Mouse (Mus musculus): Measurements from ENCODE around the gene Hp.

The Hp gene

DNA sequence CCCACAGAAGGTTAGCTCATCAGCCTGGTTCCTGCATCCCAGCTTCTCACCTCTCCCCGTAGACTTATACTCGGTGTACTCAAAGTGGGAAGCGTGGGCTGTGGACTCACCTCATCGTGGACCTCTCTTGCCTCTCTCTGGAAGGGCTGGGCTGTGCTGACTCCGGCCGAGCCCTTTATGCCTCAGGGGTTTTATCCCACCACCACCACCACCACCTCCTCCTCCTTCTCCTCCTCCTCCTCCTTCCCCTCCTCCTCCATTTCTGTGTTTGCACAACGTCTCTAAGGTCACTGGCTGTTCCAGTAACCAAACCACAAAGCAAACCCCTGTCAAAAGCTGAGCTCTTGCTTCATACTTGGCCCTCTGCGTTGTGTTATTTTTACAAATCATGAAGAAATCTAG, at the start of gene Hp:
Gene Hp (minus strand): TSS at position 273 of the 402 bp plus-strand sequence.
- no peak for DNase-seq (ENCODE audit: low spot score)

DNA sequence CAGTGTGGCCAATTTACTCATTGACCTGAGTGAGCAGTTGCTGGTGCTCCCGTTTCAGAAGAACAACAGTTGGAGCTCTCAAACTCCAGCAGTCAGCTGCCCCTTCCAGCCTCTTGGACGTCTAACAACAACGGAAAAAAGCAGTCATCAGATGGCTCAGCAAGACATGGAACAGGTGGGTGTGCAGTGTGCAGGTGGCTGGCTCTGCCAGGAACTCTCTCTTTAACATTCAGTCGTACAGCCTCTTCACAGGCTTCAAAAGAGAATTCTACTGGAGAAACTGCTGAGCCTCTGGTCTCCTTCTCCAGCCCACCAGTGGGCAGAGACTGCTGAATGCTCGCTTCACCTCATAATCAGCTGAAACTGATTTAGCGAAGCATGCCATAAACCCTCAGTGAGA, 49.7 kb upstream of the Hp start:
- DNase-seq (ENCODE audit: low spot score), result no peak

DNA sequence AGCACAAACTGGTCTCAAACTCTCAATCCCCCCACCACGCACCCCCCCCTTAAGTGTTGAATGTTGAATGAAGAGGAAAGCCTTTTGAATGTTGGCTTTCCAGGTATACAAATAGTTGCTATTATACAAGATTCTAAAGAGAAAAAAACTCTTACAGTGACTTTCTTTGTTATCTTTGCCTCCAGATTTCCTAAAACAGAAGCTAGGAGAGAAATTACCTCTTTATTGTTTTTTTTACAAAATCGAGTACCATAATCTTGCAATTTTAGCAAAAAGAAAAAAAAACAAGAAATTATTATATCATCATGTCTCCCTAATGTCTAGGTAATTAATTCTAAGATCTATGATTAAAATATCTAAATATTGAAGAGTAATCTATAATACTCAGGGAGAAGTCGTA, 36.6 kb upstream of the Hp start:
- DNase-seq (ENCODE audit: low spot score), result no peak

DNA sequence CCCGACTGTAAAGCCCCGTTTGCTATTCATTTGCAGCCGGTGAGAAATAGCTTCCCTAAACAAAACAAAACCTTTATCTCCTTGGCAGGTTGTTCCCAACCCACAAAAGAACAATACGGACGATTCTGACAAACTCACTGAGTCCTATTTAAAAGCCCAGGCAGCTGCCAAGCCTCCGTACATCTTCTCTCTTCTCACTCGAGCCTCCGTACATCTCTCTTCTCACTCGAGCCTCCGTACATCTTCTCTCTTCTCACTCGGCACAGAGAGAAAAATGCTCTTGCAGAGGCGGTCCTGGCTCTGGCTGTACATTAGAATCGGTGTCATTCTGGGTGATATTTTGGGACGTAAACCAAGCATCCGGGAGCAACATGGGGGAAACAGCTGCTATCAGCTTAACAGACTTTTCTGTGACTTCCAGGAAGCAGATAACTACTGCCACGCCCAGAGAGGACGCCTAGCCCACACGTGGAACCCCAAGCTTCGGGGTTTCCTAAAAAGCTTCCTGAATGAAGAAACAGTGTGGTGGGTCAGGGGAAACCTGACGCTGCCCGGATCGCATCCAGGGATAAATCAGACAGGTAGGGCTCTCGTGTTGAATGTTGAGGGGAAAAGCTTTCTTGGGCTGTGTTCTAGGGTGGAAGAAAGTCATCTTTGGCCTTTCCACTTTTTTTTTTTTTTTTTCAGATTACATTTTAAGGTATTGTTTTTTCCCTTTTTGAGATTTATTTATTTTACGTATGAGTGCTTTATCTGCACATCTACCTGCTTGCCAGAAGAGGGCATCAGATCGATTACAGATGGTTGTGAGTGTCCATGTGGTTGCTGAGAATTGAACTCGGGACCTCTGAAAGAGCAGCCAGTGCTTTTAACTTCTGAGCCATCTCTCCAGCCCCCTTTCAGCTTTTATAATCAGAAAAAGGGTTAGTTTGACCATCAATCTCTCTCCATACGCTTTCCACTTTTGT, 35.6 kb upstream of the Hp start, which contains the start of gene Pkd1l3:
Gene Pkd1l3 (plus strand): TSS at position 275 of the 968 bp plus-strand sequence.
- DNase-seq (ENCODE audit: low spot score), result no peak

DNA sequence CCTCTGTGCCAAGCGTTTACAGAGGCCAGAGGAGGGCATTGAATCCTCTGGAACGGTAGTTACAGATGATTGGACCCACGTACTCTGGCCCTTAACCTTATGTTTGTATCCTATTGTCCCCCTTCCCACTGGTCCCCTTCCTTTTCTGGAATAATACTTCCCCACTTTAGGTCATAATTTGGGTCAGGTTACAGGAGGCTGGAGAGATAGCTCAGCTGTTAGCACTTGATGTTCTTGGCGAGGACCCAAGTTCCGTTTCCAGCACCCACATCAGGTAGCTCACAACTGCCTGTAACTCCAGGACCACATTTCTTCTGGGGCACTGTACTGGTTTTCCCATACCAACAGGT, 30.2 kb upstream of the Hp start:
- no peak for DNase-seq (ENCODE audit: low spot score)

DNA sequence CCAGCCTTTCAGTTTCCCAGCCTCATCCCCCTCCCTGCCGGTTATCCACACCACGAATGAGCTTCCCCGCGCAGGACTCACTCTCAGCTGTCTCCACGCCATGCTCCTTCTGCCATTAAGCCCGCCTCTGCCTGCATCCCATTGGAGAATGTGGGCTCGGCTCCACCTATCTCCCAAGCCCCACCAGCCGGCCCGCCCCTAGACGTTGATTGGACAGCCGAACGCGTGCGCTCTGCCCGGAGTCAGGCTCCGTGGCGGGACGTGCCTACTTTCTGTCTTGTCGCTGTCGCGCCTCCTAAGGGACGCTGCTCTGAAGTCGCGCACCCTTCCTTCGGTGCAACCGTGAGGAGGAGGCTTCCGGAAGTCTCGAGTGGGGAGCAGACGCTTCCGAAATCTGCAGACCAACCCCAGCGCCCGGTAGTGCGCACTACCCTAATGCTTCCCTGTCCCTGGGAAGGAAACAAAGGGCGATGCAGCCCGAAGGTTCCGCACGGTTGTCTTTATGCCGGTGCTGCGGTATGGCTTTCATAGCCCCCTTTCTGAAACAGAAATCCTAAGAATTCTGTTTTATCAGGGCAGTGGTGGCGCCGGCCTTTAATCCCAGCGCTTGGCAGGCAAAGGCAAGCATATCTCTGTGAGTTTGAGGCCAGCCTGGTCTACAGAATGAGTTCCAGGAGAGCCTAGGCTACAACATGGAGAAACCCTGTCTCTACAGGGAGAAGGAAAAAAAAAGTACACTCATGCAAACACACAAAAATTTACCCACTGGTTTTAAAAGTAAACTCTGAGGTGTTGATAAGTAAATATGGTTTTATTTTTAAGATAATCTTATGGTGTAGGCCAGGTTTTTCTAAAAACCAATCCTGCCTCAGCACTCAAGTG, 29.5 kb upstream of the Hp start, which contains the start of gene Dhodh:
Gene Dhodh (minus strand): TSS at position 403 of the 882 bp plus-strand sequence.
- peak; percentile 98 for DNase-seq (ENCODE audit: low spot score)

DNA sequence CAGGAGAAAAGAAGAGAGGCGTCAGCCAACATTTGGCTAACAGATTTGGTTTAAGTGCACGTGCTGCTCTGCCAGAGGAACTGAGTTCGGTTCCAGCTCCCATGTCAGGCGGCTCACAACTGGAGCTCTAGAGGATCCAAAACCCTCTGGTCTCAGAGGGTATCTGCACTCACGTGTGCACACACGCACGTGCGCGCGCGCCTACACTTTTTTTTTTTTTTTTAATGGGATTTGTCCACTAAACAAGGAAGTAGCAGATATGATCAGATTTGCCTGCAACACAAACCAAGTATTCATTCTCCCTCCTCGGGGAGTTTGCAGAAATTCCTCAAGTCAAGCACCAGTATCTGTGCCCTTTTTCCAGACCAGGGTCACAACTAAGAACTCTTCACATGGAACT, 28.7 kb upstream of the Hp start:
- peak; percentile 36 for DNase-seq (ENCODE audit: low spot score)

DNA sequence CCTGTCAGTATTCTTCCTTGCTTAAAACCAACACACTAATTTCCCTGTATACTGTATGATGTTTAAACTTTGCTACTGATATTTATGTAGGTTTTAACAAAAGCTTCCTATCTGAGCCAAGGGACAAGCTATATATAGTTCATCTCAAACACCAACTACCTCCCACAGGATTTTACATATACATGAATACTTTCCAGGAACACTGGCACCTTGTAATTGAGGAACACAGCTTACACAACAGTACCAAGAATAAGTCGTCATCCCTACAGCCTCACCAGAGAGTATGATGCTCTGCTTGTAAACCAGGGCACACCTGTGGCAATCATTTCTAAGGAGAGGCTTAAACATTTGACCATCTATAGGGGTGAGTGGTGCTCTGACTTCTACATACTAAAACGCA, 27.8 kb upstream of the Hp start:
- DNase-seq (ENCODE audit: low spot score), result no peak

DNA sequence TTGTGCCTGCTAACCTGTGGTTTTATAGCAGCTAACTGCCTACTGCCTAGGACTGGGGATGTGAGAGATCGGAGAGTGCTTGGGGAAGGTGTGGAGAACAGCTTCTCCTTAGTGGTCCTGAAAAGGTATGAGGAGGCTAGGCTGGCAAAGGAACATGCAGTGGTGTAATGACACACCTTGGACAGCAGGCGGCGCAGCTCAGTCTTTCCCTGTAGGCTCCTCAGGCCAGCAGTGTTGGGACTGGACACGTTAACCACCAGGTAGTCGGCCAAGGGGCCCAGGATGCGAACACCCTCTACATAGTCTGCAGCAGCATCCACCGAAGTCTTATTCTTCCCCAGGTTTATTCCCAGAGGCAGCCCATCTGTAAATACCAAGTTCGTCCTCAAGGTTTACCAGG, 16.9 kb upstream of the Hp start:
- peak; percentile 73 for DNase-seq (ENCODE audit: low spot score)

DNA sequence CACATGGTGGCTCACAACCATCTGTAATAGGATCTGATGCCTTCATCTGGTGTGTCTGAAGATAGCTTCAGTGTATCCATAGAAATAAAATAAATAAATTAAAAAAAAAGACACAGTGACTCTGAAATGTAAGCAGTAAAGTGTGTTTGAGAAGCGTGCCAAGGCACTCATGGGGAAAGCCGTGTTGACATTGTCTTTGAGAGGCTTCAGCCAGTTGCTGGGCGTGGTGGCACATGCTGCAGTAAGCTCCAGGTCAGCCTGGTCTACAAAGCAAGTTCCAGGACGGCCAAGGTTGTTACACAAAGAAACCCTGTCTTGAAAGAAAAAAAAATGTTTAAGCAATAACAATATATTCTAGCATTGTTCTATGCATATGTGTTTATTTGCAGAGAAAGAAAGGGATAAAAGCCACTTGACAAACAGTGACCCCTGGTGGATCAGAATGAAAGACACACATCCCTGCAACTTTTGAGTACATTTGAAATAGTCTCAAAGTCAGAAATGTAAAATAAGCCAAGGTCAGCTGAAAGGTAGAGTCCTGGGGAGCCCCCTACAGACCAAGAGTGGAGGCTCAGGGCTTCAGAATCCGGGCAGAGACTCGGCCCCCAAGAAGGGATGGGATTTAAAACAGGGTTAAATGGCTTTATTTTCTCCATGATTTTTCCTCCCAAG, 14.3 kb upstream of the Hp start:
- DNase-seq (ENCODE audit: low spot score), result peak; percentile 43

DNA sequence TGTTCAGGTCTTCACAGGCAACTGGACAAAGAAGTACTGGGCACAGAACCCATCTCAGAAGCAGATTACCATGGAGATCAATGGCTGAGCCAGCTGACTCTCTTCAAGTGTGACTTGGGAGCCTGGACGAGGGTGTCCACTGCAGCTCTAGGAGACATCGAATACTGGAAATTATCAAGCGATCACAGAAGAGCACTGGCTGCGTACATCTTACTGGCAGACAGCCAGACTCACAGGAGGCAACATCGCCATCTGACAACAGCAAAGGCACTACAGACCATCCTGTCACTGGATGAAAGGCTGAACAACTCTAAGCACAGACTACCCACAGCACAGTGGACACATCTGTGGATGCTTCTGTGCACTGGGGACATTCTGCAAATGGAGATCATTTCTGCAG, 13.2 kb upstream of the Hp start:
- no peak for DNase-seq (ENCODE audit: low spot score)

DNA sequence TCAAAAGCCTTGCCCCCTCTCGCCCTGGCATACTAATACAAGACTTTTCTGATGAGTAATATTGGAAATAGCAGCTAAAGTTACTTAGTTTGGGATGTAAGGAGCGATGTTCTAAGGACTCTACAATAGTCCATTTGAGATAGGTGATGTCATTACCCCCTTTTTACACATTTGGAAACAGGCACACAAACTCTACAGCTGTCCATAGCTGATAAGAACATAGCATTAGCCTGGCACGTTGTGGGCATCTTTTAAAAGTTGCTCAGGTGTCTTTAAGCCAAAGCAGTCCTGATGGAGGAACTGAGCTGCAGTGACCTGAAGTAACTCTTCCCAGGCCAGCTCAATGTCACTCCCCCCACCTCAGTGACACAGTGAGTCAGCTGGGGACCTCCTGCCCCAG, 12.4 kb upstream of the Hp start:
- no peak for DNase-seq (ENCODE audit: low spot score)

DNA sequence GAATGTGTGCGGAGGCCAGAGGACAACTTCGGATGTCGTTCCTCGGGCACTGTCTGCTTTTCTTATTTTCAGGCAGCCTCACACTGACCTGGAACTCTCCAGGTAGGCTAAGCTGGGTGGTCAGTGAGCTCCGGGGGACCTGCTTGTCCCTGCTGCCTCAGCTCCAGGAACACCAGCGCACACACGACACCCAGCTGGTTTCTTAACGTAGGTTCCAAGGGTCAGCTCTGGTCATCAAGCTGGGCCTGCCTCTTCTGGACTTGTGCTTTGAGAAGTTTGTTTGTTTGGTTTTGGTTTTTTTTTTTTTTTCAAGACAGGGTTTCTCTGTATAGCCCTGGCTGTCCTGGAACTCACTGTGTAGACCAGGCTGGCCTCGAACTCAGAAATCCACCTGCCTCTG, 11.9 kb upstream of the Hp start:
- DNase-seq (ENCODE audit: low spot score), result no peak

DNA sequence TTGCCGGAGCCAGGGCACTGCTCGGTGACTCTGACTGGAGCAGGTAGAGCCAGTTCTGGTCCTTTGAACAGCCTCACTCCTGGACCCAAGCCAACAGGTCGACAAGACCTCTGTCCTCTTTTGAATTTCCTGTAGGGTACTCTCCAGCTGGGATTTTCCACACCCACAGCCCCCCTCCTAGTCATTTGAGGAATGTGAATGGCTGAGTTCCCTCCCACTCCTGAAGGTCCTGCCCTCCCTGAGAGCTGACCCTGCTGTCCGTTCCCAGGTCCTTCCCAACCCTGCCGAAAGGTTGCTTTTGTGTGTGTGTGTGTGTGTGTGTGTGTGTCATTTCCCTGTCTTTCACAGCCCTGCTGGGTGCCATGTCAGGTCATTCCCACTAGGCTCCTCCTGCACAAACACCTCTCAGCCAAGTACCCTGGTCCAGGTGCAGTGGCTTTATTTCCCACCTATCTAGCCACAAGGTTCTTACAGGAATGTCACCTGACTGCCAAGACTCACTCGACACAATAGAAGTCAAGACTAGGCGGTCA, 8.1 kb upstream of the Hp start:
- no peak for DNase-seq (ENCODE audit: low spot score)

DNA sequence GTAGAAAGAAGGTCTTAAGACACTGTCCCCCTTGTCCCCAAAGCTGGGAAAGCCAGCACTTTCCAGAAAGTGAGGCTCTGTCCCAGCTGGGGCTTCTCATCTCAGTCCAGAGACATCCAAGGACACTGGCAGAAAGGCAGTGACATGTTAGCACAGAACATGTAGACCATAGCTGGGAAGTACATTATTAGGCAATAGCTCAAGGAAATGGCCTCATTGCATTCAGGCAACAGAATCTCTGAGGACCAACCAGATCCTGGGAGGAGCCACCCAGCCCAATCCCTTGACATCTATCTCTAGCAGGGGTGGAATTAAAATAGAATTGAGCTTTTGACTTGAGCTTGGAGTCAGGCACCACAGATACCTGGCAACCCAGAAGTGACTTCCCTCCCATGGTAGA, 6.7 kb upstream of the Hp start:
- DNase-seq (ENCODE audit: low spot score), result no peak

DNA sequence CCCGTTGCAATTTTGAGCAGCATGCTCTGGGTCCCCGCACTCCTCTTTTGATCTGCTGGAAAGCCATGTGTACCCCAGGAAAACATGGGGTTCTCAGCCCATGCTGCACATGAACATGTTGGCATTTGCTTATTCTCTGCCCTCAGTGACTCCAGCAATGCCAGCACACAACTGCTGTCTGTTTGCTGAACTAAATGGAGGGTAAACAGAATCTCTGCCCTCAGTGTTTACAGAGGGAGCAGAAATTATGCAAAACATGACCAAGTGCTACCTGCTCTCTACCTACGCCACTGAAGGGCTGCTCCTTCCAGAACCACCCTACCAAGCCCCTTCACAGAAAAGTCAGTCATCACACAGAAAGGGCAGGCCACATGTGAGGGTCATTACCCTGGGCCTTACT, 5.9 kb upstream of the Hp start:
- DNase-seq (ENCODE audit: low spot score), result no peak

DNA sequence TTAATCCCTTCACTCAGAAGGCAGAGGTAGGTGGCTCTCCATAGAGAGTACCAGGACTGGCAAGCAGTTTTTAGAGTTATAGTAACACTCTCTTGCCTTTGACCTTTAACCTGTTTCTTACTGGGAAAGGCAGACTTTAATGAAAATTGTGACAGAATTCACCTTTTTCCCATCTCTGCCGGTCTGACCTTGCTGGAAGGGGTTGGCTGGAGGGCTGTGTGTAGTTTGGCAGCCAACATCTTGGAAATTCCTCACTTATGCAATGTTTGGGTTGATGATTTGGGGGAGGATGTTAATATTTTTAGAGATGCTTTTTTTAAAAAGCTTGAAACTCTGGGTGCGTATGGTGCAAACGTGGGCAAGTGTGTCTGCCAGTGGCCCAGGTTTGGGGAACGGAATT, 5.3 kb upstream of the Hp start:
- no peak for DNase-seq (ENCODE audit: low spot score)

DNA sequence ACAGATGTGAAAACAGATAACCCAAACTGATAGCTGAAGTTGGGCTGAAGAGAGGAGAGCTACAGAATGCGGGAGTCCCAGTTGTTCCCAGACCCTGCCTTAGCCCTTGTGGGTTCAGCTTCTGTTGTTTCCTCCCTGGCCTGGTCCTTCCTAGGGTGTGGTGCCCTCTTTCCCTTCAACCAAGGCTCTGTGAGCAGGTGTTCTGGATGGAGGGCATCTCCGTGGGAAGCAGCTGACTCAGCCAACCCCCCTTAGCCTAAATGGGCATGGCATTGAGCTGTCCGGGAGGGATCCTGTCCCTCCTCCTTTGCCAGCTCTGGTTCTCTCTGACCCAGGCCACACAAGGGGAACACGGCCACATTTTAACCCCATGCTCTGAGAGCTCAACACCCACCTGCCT, 2.7 kb downstream of the Hp start:
- no peak for DNase-seq (ENCODE audit: low spot score)

DNA sequence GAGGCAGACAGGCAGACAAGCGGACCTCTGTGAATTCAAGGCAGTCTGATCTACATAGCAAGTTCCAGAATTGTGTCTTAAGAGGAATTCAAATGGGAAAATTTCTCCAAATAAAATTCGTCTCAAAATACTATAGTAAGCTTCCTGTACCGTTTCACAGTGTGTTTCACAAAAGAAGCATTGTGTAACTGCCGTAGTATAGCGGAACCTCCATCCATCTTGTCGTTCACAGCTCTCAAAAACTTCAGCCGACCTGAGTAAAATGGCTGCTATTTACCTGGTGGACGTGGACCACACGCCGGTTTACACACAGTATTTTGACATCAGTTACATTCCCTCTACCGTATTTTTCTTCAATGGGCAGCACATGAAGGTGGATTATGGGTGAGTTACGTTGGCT, 7.8 kb downstream of the Hp start:
- DNase-seq (ENCODE audit: low spot score), result no peak

DNA sequence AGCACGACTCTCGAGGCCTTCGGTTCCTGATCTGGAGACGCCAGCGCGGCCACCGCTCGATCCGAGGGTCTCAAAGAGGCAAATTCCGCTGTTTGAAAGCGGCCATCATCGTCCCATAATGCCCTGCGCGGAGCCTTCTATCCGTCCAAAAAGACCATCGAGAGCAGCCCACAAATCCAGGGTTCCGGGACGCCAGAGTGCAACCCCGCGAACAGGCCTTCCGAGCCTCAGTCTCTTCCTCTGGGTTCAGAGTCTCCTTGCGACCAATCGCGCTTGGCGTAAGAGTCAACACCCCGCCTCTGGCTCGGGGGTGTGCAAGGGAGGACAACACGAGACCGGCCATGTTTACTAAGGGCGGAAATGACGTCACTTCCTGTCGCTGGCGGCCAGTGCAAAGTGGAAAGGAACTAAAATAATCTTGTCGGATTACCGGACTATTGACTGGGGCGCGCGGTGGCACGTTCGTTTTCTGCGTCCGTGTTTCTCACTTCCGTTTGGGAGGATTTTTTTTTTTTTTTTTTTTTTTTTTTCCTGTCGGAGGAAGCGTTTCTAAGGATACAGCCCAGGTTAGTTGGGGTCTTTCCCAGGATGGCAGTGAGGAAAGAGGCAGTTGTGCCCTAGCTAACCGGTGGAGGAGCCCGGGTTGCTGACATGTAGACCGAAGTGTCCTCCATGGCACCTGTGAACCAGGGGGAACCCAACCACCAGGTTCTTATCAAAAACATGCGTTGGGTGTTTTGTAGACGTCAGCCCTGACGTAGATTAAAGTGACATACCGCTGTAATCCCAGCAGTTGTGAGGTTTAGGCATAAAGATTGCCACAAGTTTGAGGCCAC, 13.3 kb downstream of the Hp start, which contains the start of the genes Dhx38 and Txnl4b:
Gene Dhx38 (minus strand): TSS at position 364 of the 836 bp plus-strand sequence.
Gene Txnl4b (plus strand): TSS at position 395 of the 836 bp plus-strand sequence.
- peak; percentile 100 for DNase-seq (ENCODE audit: low spot score)

DNA sequence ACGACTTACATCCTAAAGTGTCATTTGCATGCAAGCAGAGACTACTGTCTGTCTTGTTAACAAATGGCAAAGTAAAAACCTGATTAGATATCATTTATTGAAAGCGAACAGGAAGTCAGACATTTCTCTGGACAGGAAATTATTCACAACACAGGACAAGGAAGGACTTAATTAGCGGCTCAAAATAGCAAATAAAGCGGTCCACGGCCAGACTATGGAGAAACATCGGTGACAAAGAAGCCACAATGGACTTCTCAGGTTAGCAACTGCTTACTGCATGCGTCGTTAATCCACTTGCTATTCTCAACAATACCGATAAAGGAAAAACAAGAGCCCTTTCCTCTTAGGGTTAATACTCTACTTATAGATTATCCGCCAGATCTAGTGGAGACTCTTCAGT, 14.2 kb downstream of the Hp start:
- DNase-seq (ENCODE audit: low spot score), result no peak

Measured in embryo, embryonic 10.5 days (tissue).